Mouse (Mus musculus) C2C12 (cell line): ENCODE measurements around the gene Epha5. TPM values are rescaled to one million over a fixed set of nuclear protein-coding genes. Genes with fewer than 3 reads are reported as not detected.

Experiments used
- H3K27me3 ChIP-seq: one replicate; pipeline ENCODE4 v1.6.1; 2011; ENCODE audit not compliant: control insufficient read depth, insufficient read depth, insufficient read length
- H3K36me3 ChIP-seq: one replicate; pipeline ENCODE4 v1.6.1; 2011; ENCODE audit not compliant: control insufficient read depth, insufficient read depth
- H3K4me3 ChIP-seq: one replicate; pipeline ENCODE4 v1.5.1; 2011; ENCODE audit warnings: mild to moderate bottlenecking, control low read depth; ENCODE audit not compliant: poor library complexity, insufficient read depth, severe bottlenecking
- H3K79me2 ChIP-seq: one replicate; pipeline ENCODE4 v1.6.1; 2011; ENCODE audit not compliant: control insufficient read depth, insufficient read depth
- H3K79me3 ChIP-seq: one replicate; pipeline ENCODE4 v1.6.1; 2011; ENCODE audit warnings: low read depth, control low read depth
- H3ac ChIP-seq: one replicate; pipeline ENCODE3; 2011; ENCODE audit warnings: low read depth; ENCODE audit not compliant: control insufficient read depth, insufficient read length
- CEBPB ChIP-seq: IDR thresholded peaks from one replicate; pipeline ENCODE4 v1.6.1; 2011; ENCODE audit warnings: low read depth, mild to moderate bottlenecking, control low read depth, moderate library complexity
- CTCF ChIP-seq: IDR thresholded peaks from one replicate; pipeline ENCODE4 v1.5.1; 2011; ENCODE audit not compliant: control insufficient read depth, insufficient read depth, insufficient read length
- FOSL1 ChIP-seq: IDR thresholded peaks from one replicate; pipeline ENCODE4 v1.8.0; 2011; ENCODE audit warnings: mild to moderate bottlenecking, low read length; ENCODE audit not compliant: poor library complexity, insufficient read depth, severe bottlenecking
- MAX ChIP-seq: IDR thresholded peaks from one replicate; pipeline ENCODE4 v1.6.1; 2011; ENCODE audit warnings: mild to moderate bottlenecking, control low read depth
- MYOD1 ChIP-seq: IDR thresholded peaks from one replicate; pipeline ENCODE4 v1.6.1; 2011; ENCODE audit warnings: low read depth; ENCODE audit not compliant: control insufficient read depth, insufficient read length
- MYOG ChIP-seq: IDR thresholded peaks from one replicate; pipeline ENCODE4 v1.6.1; 2011; ENCODE audit not compliant: control insufficient read depth, insufficient read length; ENCODE audit errors: extremely low read depth
- USF1 ChIP-seq: IDR thresholded peaks from one replicate; pipeline ENCODE4 v1.6.1; 2011; ENCODE audit warnings: low read depth, mild to moderate bottlenecking, control low read depth, moderate library complexity
- polyA plus RNA-seq: library from polyadenylated mRNA; unstranded; fragments of >200 nt; fragmentation: generic; extraction: Trizol; gene quantifications from one replicate; pipeline ENCODE4 v1.2.1, GENCODE M21; 2012; ENCODE audit warnings: missing spikeins

Gene Epha5
- polyA plus RNA-seq, 1 experiment: not detected

DNA sequence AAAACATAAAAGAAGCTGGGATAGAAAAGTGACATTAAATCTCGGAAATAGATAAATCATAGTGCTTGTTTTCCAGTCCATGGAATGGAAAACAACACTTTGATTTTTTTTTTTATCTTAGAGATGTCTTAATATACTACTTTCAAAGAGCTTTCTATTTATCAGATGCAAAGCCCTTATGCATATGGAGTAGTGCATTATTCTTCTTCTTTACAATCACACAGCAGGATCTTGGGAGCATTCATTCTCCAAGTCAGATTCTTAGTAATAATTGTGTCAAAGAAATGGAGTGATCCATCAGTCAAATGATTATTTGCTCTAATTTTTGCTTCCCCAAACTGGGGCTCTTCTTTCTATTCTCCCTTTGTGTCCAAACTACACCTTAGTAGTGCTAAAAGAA, 96.6 kb downstream of the Epha5 start:
- Histone ChIP-seq H3K79me3 (no peaks in the 10 kb centered on the region), H3K27me3 (no peaks in the 10 kb centered on the region), H3K36me3 (no peaks in the 10 kb centered on the region), H3ac (no peak overlapping the region), H3K79me2 (no peaks in the 10 kb centered on the region), H3K4me3 (no peak overlapping the region)
- TF ChIP-seq CTCF (no peak), MYOD1 (no peak), FOSL1 (no peak), MAX (no peak), CEBPB (no peak), USF1 (no peak)

DNA sequence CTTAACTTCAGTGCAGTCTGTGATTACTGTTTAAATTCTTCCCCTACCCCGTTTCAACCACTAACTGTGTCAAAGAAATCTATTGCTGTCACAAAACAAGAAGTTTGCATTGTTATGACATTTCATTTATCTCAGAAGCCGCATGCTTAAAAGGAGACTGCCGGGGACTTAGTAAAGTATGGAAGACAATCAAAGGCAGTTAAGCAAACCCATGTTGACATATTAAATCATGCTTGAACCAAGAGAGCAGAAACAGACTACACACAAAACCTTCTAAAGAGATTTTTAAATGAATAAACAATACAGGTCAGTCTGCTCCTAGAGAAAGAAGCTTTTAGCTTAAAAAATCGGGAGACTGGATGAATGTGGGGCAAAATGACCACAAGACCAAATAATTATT, 97.0 kb downstream of the Epha5 start:
- H3ac ChIP-seq: no peak overlapping the region
- no peaks in the 10 kb centered on the region for H3K79me3 ChIP-seq
- no peaks in the 10 kb centered on the region for H3K36me3 ChIP-seq
- no peaks in the 10 kb centered on the region for H3K79me2 ChIP-seq
- TF ChIP-seq CTCF: no peak
- TF ChIP-seq CEBPB: no peak
- H3K27me3 ChIP-seq: no peaks in the 10 kb centered on the region
- no peak overlapping the region for H3K4me3 ChIP-seq

DNA sequence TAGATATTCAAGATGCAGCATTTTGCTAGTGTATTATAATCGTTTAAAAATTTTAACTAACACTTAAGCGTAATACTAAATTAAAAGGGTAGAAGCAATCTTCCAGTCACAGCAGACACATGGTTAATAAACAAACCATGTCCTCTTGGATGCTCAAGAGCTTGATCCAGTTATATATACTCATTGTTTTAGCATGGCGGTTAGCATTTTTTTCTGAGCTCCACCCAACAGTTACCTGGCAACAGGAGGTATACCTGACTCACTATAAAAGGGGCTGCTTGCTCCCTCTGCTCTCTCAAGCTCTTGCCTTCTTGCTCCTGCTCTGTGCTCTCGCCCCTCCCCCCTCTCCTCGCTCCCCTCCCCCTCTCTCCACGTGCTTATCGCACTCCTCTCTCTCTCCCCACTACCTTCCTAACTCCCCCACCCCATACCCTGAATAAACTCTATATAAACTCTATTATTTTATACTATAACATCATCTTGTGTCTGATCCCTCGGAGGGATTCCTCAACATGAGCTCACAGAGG, 98.3 kb downstream of the Epha5 start:
- TF ChIP-seq CEBPB: no peak
- no peak for TF ChIP-seq CTCF
- TF ChIP-seq MYOD1: no peak
- TF ChIP-seq USF1: no peak
- no peak for TF ChIP-seq MYOG
- TF ChIP-seq FOSL1: no peak
- TF ChIP-seq MAX: no peak
- Histone ChIP-seq H3K36me3 (no peaks in the 10 kb centered on the region), H3ac (no peak overlapping the region), H3K79me3 (no peaks in the 10 kb centered on the region), H3K4me3 (no peak overlapping the region), H3K27me3 (no peaks in the 10 kb centered on the region), H3K79me2 (no peaks in the 10 kb centered on the region)

DNA sequence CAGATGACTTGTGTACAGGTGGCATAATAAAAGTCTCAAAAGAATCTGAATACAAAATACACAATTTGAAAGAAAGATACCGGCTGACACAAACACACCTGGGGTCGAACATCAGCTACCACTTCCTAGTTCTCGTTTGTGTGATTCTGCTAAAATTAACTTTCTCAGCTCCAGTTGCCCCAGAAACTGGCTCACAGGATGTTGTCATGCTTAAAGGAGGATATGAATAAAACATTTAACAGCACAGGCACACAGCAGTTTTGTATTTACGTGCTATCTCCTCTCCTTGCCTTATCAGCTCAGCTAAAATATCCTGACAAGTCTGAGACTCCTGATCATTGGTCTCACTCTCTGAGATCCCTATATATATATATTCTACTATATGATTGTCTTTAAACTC, 99.3 kb downstream of the Epha5 start:
- Histone ChIP-seq H3K27me3 (no peaks in the 10 kb centered on the region), H3ac (no peak overlapping the region), H3K79me3 (no peaks in the 10 kb centered on the region), H3K36me3 (no peaks in the 10 kb centered on the region), H3K79me2 (no peaks in the 10 kb centered on the region), H3K4me3 (no peak overlapping the region)
- TF ChIP-seq CTCF: no peak
- TF ChIP-seq CEBPB: no peak
- TF ChIP-seq FOSL1: no peak
- no peak for TF ChIP-seq MYOG
- TF ChIP-seq MYOD1: no peak

DNA sequence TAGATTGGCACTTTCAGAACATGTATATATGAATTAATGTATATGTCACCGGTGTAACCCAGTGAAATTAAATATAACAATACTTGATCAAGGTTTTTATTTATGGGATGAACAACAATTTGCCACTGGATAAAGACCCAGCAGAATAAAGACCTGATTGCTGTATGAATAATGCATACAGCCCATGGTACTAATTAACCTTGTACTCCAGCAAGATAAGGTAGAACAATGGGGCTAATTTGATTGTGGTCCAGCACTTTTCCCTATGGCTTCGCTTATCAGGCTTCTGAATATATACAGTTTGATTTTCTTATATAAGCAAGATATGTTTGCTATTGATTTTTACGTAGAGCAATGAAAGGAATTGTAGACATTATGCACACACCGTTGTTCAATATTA, 103.6 kb downstream of the Epha5 start:
- no peak overlapping the region for H3K4me3 ChIP-seq
- no peaks in the 10 kb centered on the region for H3K79me3 ChIP-seq
- TF ChIP-seq MYOG (no peak), CTCF (no peak), CEBPB (no peak), MYOD1 (no peak), MAX (no peak)
- H3K36me3 ChIP-seq: no peaks in the 10 kb centered on the region
- no peak overlapping the region for H3ac ChIP-seq
- no peaks in the 10 kb centered on the region for H3K79me2 ChIP-seq
- no peaks in the 10 kb centered on the region for H3K27me3 ChIP-seq

DNA sequence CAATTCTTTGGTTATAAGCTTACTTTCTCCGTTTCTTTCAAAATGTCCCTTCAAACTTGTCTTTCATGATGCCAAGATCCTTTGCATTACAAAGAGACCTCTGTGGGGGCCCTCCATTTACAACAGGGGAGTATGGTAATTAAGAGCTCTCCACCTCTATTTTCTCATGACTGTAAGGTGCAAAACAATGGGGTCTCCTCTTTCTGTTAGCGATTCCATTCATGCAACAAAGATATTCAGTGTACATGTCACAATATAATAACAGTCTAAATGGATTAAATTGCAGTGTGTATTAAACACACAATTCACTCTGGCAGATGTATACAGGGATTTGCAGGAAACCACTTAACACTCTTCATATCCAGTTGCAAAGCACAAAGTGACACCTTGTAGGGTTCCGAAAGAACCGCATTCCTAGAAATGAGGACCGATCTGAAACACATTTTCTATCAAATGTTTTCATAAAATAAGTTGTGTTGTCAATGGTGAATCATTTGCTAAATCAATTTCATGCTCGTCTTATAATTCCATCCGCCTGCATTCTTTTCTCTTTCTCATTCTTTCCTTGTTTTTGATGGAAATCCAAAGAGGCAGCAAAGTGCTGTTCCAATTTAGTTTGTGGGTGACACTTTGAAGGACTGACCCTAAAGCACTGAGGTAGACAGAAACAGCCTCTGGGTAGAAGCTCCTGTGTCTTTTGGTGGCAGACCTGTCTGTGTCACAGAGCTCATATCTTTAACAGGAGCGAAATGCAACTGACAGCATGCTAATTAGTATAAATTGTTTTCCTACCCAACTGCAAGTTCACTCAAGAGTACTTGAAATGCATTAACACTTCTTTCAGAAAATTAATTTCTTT, 118.1 kb downstream of the Epha5 start:
- Histone ChIP-seq H3K4me3 (no peak overlapping the region), H3K27me3 (no peaks in the 10 kb centered on the region), H3K79me3 (no peaks in the 10 kb centered on the region), H3ac (no peak overlapping the region), H3K79me2 (no peaks in the 10 kb centered on the region), H3K36me3 (no peaks in the 10 kb centered on the region)
- TF ChIP-seq CTCF (no peak), MYOG (no peak), FOSL1 (no peak), MYOD1 (no peak), MAX (no peak), USF1 (no peak), CEBPB (no peak)
